Mouse (Mus musculus) G1E (cell line): ENCODE results near the gene Xylb.

ENCODE experiments used
- CTCF ChIP-seq: IDR thresholded peaks from 2 replicates; pipeline ENCODE4 v1.5.1; 2012; ENCODE audit warnings: low read depth, low read length, inconsistent platforms, mixed read lengths
- GATA1 ChIP-seq: IDR thresholded peaks from 2 replicates; pipeline ENCODE4 v1.6.1; 2012; ENCODE audit warnings: borderline replicate concordance, low read length, inconsistent platforms, mixed read lengths
- TAL1 ChIP-seq: conservative IDR thresholded peaks from 2 replicates; pipeline ENCODE4 v1.6.1; 2012; ENCODE audit warnings: low read depth, low read length, inconsistent platforms, mixed read lengths

DNA sequence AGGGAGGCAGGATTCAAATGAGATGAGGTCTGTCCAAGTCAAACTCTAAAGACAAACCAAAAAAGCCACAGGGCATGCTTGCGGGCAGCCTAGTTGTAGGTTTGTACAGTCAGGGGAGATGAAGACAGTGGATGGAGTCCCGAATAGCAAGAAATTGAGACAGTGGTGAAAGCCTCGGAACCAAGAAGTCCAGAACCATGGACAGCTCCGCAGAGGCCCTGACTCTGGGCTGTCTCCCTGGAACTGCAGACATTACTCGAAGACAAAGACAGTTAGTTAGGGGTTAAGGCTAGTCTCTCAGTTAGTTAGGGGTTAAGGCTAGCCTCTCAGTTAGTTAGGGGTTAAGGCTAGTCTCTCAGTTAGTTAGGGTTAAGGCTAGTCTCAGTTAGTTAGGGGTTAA lies 31.8 kb downstream of the Xylb start:
- TF ChIP-seq CTCF (no peak), GATA1 (no peak), TAL1 (no peak)
